Mouse (Mus musculus) layer of hippocampus, adult 9-10 months (tissue): ENCODE measurements at regions not wholly inside any gene's neighbourhood (a gene's known extent, or its start where the extent isn't known, plus 50 kb on each side); places are given as distances from the start of the nearest gene placed in this dataset.

Experiments used
- DNase-seq: peaks from one replicate; pipeline ENCODE4 v3.0.0; 2022; ENCODE audit warnings: low spot score

DNA sequence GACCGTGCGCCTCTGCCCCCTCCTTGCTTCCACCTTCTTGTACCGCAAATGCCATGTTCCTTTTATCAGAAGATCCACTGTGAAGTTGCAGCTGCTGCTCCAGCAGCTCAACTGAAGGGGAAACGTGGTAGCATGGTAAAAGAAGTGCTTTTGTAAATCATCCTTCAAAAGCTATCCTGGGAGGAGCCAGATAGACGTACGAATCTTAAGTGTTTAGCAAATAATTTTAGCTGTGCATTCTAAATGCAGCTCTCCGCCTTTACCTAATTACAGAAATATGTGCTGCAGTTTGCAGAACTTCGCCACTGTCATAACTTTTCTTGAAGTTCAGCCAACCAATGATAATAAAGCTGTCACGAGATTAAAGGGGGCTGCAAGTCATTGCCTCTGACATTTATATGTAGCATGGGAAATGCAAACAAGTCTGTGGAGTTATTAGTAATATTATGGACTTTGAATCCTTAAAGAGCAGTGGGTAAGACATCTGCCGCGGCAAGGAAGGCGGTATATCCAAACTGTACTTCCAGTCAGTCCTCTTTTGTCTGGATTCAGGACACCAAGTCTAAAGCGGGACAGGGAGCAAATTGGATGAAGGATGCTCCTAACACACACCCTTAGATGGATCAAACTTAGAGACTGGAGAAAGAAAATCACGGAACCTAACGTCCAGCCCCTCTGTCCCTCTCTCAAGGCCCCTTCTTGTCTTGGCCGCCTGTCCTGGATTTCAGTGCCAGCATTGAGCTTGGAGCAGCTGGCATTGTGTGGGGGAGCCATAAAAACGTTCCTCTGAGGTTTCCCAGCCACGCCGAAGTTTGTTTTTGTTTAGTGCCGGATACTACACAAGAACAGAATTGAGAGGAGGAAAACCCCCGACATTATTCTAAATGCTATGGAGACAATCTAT lies 320.7 kb downstream of the Epha7 start:
- no peak for DNase-seq

DNA sequence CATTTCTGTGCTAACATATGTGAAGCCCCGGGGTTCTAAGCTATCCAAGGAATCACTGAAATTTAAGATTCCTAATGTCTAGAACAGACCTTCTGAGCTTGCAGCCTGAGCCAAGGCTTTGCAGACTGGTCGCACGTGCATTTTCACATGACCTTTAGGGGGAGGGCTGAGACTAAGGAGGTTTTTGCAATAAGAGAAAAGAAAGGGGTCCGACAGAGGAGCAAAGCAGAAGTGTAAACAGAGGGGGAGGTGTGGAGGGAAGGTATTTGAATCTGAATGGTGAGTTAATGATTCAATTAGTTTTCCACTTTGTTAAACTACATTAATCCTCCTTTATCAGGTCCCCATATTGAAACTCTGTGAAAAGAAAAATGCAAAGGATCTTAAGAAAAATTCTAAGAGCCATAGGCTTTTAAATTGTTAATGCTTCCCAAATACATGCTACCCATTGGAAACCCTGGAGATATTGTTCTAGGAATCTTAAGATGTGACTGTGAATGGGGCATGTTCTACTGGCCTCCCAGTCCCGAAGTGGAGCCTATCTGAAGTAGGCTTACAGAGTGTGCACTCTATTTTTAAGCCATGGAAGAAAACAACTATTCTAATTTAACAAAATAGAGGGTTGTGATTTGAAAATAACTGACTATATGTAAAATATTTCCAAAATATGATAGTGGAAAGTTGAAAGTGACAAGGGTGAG lies 322.9 kb downstream of the Epha7 start:
- no peak for DNase-seq

DNA sequence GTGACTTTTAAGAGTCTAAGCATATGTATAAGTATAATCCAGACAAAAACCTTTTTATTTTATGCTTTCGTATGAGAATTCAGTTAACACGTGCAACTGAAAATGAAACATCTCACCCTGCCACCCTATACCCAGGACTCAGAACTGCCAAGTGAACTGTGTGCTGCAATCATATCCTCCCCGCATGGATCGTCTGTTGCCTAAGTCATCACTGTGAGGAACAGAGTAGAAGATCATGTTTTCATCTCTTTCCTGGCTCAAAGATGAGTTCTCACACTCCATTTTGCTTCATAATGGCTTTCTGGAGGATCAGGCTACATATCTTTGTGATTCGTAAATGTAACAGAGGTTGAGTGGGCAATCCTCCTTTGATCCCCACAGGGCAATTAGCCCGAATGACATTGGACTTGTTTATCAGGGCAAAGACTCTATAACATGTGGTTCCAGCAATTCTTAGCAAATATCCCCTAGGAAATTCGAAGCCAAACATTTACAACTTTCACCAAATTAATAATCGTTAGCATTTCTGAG lies 325.9 kb downstream of the Epha7 start:
- no peak for DNase-seq

DNA sequence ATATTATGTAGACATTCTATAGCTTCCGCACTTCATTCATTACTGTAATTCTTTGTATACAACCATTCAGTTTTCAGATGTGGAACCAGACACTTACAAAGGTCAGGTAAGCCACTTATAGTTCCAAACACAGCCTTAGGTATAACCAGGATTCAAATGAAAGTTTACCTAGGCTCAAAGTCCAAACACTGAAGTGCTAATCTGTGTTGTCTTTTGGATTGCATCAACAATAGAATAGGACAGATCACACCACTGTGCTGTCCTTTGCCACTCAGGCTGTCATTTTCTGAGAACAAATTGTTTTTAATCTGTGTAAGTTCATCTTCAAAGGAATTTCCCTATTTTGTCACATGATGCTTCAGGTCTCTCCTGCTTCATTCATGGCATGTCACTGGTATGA lies 330.5 kb downstream of the Epha7 start:
- DNase-seq, result no peak

DNA sequence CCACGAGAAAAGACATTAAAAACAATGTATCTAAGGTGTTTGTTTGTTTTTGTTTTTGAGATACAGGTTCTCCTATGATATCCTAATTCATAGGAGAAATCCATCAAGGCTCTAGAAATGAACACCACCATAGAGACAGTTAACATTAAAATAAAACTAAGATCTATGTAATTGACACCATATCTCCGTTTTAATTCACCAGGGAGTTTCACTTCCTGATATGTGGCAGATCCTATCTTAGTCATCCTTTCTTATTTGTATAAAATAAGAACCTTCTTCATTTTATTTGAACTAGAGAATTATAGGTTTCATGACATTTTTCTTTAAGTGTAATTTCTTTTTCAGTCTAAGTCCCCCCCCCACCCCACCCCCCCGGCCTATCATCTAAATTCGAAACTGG lies 332.3 kb downstream of the Epha7 start:
- DNase-seq, result no peak

DNA sequence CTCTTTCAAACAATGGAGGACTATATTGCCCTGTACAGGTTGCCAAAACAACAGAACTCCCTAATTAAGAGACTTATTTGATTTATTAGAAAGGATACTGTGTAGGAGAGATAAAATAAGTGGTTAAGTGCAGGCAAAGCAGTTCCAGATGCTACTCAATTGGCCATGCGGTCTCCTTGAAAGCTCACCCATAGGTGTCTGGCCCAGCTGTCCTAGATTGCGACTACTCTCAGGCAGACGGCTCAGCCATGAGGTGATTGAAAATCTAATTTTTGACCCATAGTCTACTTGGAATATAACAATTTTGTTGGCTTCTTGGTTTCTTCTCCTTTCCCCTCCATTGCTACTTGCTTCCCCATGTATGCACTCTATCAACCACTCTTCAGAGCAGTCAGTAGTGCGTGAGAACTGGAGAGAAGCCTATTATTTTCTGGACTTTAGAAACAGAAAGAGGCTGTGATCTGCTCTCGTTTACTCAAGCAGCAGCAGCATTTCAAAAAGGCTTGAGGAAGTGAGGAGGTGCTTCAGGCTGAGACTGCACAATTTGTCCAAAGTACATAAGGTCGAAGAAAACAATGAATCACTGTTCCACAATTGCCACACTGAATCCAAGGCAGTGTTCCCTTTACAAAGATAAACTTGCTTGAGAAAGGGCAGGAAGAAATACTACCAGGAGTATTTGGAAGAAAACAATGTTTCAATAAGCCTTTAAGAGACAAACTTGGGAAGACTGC lies 339.4 kb downstream of the Epha7 start:
- no peak for DNase-seq

DNA sequence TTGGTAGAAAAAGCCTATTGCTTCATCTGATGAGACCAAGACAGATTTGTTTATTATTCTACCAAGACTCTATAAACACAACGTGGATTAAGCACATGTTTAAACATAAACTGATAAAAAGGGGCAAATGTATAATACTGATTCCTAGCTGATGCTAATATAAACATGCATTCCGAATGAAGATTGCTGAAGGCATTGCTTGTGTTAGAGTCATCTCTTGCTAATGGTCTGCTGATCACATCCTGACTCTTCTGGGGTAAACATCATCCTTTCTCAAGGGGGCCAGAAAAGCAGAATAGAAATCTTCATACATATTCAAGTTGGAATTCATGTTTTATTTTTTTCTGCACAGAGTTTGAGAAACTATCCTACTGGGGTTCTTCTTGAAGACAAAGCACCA lies 369.6 kb downstream of the Epha7 start:
- DNase-seq, result no peak

DNA sequence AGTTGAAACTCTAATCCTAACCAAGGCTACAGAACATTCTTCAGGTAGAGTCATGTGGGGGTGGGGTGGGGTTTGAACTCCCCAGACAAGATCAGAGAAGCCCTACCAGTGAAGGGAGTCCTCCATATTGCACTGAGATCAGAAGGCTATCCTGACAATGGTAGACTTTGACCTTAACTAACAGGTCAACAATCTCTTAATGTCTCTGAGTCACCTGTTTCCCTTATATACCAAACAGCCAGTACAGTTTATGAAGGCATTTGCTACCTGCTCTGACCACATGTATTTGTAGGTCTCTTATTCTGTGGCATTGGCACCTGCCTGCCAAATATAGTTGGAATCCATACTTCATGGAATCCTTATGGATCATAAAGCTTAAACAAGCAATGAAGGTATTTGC lies 370.5 kb downstream of the Epha7 start:
- no peak for DNase-seq

DNA sequence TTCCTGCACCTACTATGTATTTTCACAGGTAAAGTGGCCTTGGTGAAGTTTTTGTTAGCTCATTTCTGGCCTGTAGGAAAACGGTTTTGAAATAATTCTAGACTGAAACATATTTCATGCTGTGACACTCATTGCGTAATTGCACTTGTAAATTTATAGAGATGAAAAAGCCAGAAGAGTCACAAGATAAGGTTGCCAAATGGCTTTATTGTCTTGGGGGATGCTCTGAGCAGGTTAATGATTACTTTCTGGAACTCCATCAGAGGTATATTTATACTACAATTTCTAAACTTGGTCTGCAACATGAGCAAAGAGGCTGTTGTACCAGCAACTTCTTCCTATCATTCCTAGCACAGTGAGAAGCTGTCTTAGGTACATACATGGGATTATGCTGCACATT lies 370.9 kb downstream of the Epha7 start:
- no peak for DNase-seq

DNA sequence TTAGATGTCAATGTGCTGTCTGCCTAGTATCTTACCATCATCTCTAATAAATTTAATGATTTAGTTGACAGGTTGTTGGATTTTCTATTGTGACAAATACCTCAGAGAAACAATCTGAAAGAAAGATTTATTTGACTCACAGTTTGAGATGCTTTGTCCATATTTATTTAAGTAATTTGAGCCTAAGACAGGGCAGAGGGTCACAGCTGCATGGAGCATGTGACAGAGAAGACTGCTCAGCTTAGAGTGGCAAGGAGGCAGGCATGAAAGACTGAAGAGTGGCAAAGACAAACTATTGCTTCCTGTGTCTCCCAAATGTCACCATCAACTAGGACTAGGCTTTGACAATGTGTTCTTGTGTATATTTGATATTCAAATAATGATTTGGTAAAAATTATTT lies 388.0 kb downstream of the Epha7 start:
- DNase-seq, result no peak
